Mouse (Mus musculus) kidney, adult 2 months (tissue): ENCODE measurements around the gene Unc13a.
A peak's percentile ranks its signal among the peaks of the same experiment; 100 is the strongest.
"Not testable (repeated sequence)": the region's sequence is repeated elsewhere in the genome, so short reads cannot be mapped to it uniquely, and the experiment has no call there.

Experiments used
- CTCF ChIP-seq: fragments of 200-500 bp; conservative IDR thresholded peaks from 2 replicates; pipeline ENCODE4 v1.5.1; 2011; ENCODE audit warnings: low read depth, mild to moderate bottlenecking, control low read depth, low read length, moderate library complexity, mixed read lengths; ENCODE audit not compliant: insufficient read depth, insufficient read length
- POLR2A ChIP-seq: fragments of 200-500 bp; IDR thresholded peaks from one replicate; pipeline ENCODE4 v1.6.1; 2011; ENCODE audit warnings: low read depth, low read length, control low read depth

- TF ChIP-seq CTCF, result 0 out of 2 replicates have a peak, but pooled peaks have one; percentile 22
- TF ChIP-seq POLR2A, result not testable (repeated sequence)
Observed at GRCm38 (mm10) chr8:71695456-71695855, 23.9 kb upstream of the Unc13a start.
